Mouse (Mus musculus): ENCODE results near the gene Psen2.

Gene Psen2

GRCm38 (mm10) chr1:180277563-180277962 lies 14.3 kb upstream of the Psen2 start:
- no peak for DNase-seq (ENCODE audit: extremely low spot score, low read depth, low spot score)

GRCm38 (mm10) chr1:180274725-180275308 lies 11.6 kb upstream of the Psen2 start:
- no peak for DNase-seq (ENCODE audit: extremely low spot score, low read depth, low spot score)

- DNase-seq (ENCODE audit: extremely low spot score, low read depth, low spot score) = no peak
These were observed 5.8 kb upstream of the Psen2 start for GRCm38 (mm10) chr1:180269033-180269432.

GRCm38 (mm10) chr1:180268249-180269031 lies 5.2 kb upstream of the Psen2 start:
- peak; percentile 90 for DNase-seq (ENCODE audit: extremely low spot score, low read depth, low spot score)

- DNase-seq (ENCODE audit: extremely low spot score, low read depth, low spot score) = no peak
These were observed 3.9 kb upstream of the Psen2 start for GRCm38 (mm10) chr1:180267151-180267550.

GRCm38 (mm10) chr1:180265399-180265798 lies 2.2 kb upstream of the Psen2 start:
- DNase-seq (ENCODE audit: extremely low spot score, low read depth, low spot score) = no peak

- DNase-seq (ENCODE audit: extremely low spot score, low read depth, low spot score) = no peak
These were observed 1.6 kb upstream of the Psen2 start for GRCm38 (mm10) chr1:180264851-180265250.

- DNase-seq (ENCODE audit: extremely low spot score, low read depth, low spot score) = no peak
These were observed 1.2 kb upstream of the Psen2 start for GRCm38 (mm10) chr1:180264389-180264788.

- DNase-seq (ENCODE audit: extremely low spot score, low read depth, low spot score) = no peak
These were observed 1.2 kb downstream of the Psen2 start for GRCm38 (mm10) chr1:180261857-180262570.

GRCm38 (mm10) chr1:180261415-180261814 lies 1.8 kb downstream of the Psen2 start:
- no peak for DNase-seq (ENCODE audit: extremely low spot score, low read depth, low spot score)

- no peak for DNase-seq (ENCODE audit: extremely low spot score, low read depth, low spot score)
These were observed 2.4 kb downstream of the Psen2 start for GRCm38 (mm10) chr1:180260886-180261285.

GRCm38 (mm10) chr1:180259753-180260152 lies 3.5 kb downstream of the Psen2 start:
- no peak for DNase-seq (ENCODE audit: extremely low spot score, low read depth, low spot score)

- DNase-seq (ENCODE audit: extremely low spot score, low read depth, low spot score) = no peak
These were observed 5.8 kb downstream of the Psen2 start for GRCm38 (mm10) chr1:180257446-180257845.

GRCm38 (mm10) chr1:180256866-180257265 lies 6.4 kb downstream of the Psen2 start:
- no peak for DNase-seq (ENCODE audit: extremely low spot score, low read depth, low spot score)

GRCm38 (mm10) chr1:180256138-180256674 lies 7.0 kb downstream of the Psen2 start:
- peak; percentile 71 for DNase-seq (ENCODE audit: extremely low spot score, low read depth, low spot score)

GRCm38 (mm10) chr1:180255294-180256117 lies 7.7 kb downstream of the Psen2 start:
- DNase-seq (ENCODE audit: extremely low spot score, low read depth, low spot score) = no peak

- DNase-seq (ENCODE audit: extremely low spot score, low read depth, low spot score) = no peak
These were observed 8.9 kb downstream of the Psen2 start for GRCm38 (mm10) chr1:180254316-180254715.

GRCm38 (mm10) chr1:180252656-180253190 lies 10.5 kb downstream of the Psen2 start:
- no peak for DNase-seq (ENCODE audit: extremely low spot score, low read depth, low spot score)

GRCm38 (mm10) chr1:180251176-180252048 lies 11.8 kb downstream of the Psen2 start:
- no peak for DNase-seq (ENCODE audit: extremely low spot score, low read depth, low spot score)

GRCm38 (mm10) chr1:180250441-180250830 lies 12.8 kb downstream of the Psen2 start:
- no peak for DNase-seq (ENCODE audit: extremely low spot score, low read depth, low spot score)
